Mouse (Mus musculus) embryonic fibroblast, embryonic 13.5 days (primary cell): ENCODE data around the gene Psmb3.

Experiments used
- CTCF ChIP-seq: IDR thresholded peaks from 2 replicates; pipeline ENCODE4 v1.5.1; 2011; ENCODE audit warnings: mild to moderate bottlenecking, control low read depth, low read length, moderate library complexity, borderline replicate concordance; ENCODE audit not compliant: insufficient read depth
- POLR2A ChIP-seq: IDR thresholded peaks from 2 replicates; pipeline ENCODE4 v1.6.1; 2011; ENCODE audit warnings: low read depth, mild to moderate bottlenecking, control low read depth, low read length, moderate library complexity

GRCm38 (mm10) chr11:97696669-97697068, 6.5 kb upstream of the Psmb3 start:
- TF ChIP-seq CTCF (no peak), POLR2A (no peak)
